Mouse (Mus musculus) stomach, embryonic 14.5 days (tissue): ENCODE results near the gene Ccdc62. TPM values are rescaled to one million over a fixed set of nuclear protein-coding genes. Genes with fewer than 3 reads are reported as not detected.

Source experiments
- microRNA-seq: library from miRNA; unstranded; fragments of <30 nt; microRNA quantifications from one replicate; pipeline ENCODE4, GENCODE M21; 2016
- polyA plus RNA-seq: library from polyadenylated mRNA; unstranded; fragments of >200 nt; fragmentation: Nextera tagmentation; extraction: Ambion mirVana; gene quantifications from 2 replicates; pipeline ENCODE4 v1.2.1, GENCODE M21; 2014

Ccdc62 gene
- polyA plus RNA-seq, 1 experiment from 2014 or later, result 9.3 TPM

Small RNA genes lying within 50 kb of the gene (microRNA-seq; reads per million reads assigned to microRNA genes)
- 0.78 reads per million for gene Mir7032

Other genes with a start within 250 kb of the Ccdc62 start
- 39.5 and 40.5 TPM in 2 replicates for gene Clip1, start 246.1 kb upstream of the Ccdc62 start, polyA plus RNA-seq
- gene Zcchc8, start 209.6 kb upstream of the Ccdc62 start, polyA plus RNA-seq, result 84.6 and 97.5 TPM in 2 replicates
- 139 and 142 TPM in 2 replicates for gene Rsrc2, start 181.3 kb upstream of the Ccdc62 start, polyA plus RNA-seq
- 33.9 and 35.7 TPM in 2 replicates for gene Kntc1, start 181.0 kb upstream of the Ccdc62 start, polyA plus RNA-seq
- gene Hcar2, start 65.2 kb upstream of the Ccdc62 start, polyA plus RNA-seq, result 1.6 and 2.1 TPM in 2 replicates
- gene Hcar1, start 50.7 kb upstream of the Ccdc62 start, polyA plus RNA-seq, result 1.6 and 2.3 TPM in 2 replicates
- gene Denr, start 23.5 kb upstream of the Ccdc62 start, polyA plus RNA-seq, result 140 and 143 TPM in 2 replicates
- gene Gm43518, start 3.3 kb upstream of the Ccdc62 start, polyA plus RNA-seq, result 3.7 and 4.0 TPM in 2 replicates
- 14.4 and 16.9 TPM in 2 replicates for gene Hip1r, start 42.9 kb downstream of the Ccdc62 start, polyA plus RNA-seq
- gene Vps37b, start 101.6 kb downstream of the Ccdc62 start, polyA plus RNA-seq, result 29.3 and 31.5 TPM in 2 replicates
- gene Abcb9, start 165.1 kb downstream of the Ccdc62 start, polyA plus RNA-seq, result 1.7 and 2.1 TPM in 2 replicates
- gene Ogfod2, start 181.6 kb downstream of the Ccdc62 start, polyA plus RNA-seq, result 14.5 and 16.8 TPM in 2 replicates
- gene Arl6ip4, start 185.4 kb downstream of the Ccdc62 start, polyA plus RNA-seq, result 92.6 and 99.1 TPM in 2 replicates